Mouse (Mus musculus): ENCODE results near the gene Dip2a.

DNA sequence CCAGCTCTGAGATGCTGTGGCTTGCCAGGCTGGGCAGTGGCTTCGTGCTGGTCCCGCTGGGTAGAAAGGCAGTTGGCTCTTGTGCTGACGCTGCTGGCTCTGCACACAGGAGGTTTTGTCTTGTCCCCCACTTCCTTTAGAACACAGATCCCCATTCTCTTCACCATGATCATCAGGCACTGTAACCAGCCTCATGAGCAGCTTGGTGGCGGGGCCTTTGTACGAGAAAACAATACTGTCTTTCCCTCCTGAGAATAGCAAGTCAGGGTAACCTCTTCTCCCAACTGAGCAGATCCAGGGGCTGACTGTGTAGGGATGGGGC, 96.5 kb downstream of the Dip2a start:
- TF ChIP-seq GATA1 (IDR thresholded peaks at IDR 0.05; ENCODE audit: borderline replicate concordance, low read length) (no peak), FLI1 (IDR thresholded peaks at IDR 0.05; ENCODE audit: low read length) (no peak)

Measured in megakaryocyte, embryonic 14.5 days (primary cell).